Mouse (Mus musculus): ENCODE results near the gene Erg28. TPM values are rescaled to one million over a fixed set of nuclear protein-coding genes. Genes with fewer than 3 reads are reported as not detected.

Erg28 gene
- total and polyA plus RNA-seq, 3 experiments, result 55.6 to 76.3 TPM; not detected in 1

- Histone ChIP-seq H3K9me3 (replicated peaks; ENCODE audit: insufficient read depth, low read length) (no peaks in the 10 kb centered on the region), H3K27me3 (ENCODE audit: control insufficient read depth in 1 of 2, insufficient read depth in 2 of 2, low read length in 2 of 2) (no peaks in the 10 kb centered on the region), H3K36me3 (ENCODE audit: control insufficient read depth in 1 of 2, insufficient read depth in 2 of 2, low read length in 2 of 2) (no peaks in the 10 kb centered on the region), H3K27ac (ENCODE audit: control insufficient read depth, low read depth, low read length) (no peak overlapping the region), H3K4me1 (ENCODE audit: control insufficient read depth in 1 of 2, insufficient read depth in 2 of 2, low read length in 2 of 2) (no peaks in the 10 kb centered on the region), H3K9ac (ENCODE audit: control insufficient read depth, low read depth, low read length, poor library complexity, severe bottlenecking) (no peak overlapping the region), H3K79me2 (ENCODE audit: control insufficient read depth, insufficient read depth, low read length, poor library complexity) (no peaks in the 10 kb centered on the region), H3K4me3 (ENCODE audit: control insufficient read depth in 1 of 2, insufficient read depth in 1 of 2, low read depth in 2 of 2, low read length in 2 of 2) (no peak overlapping the region)
- TF ChIP-seq NRF1 (IDR thresholded peaks at IDR 0.05; ENCODE audit: insufficient read depth, low read depth, low read length, poor library complexity, severe bottlenecking) (no peak), CHD2 (IDR thresholded peaks at IDR 0.05; ENCODE audit: low read length) (no peak), USF2 (IDR thresholded peaks at IDR 0.05; ENCODE audit: borderline replicate concordance in 1 of 2, insufficient read depth in 1 of 2, low read depth in 1 of 2, low read length in 2 of 2) (no peak), HCFC1 (IDR thresholded peaks at IDR 0.05; ENCODE audit: low read depth, low read length) (no peak)
- no peak for DNase-seq (ENCODE audit: low read depth, low spot score)
Measured at GRCm38 (mm10) chr12:85811676-85812075, 12.7 kb downstream of the Erg28 start.

GRCm38 (mm10) chr12:85810959-85811358 is 13.4 kb downstream of the Erg28 start:
- Histone ChIP-seq H3K79me2 (ENCODE audit: control insufficient read depth, insufficient read depth, low read length, poor library complexity) (no peaks in the 10 kb centered on the region), H3K9ac (ENCODE audit: control insufficient read depth, low read depth, low read length, poor library complexity, severe bottlenecking) (no peak overlapping the region), H3K36me3 (ENCODE audit: control insufficient read depth in 1 of 2, insufficient read depth in 2 of 2, low read length in 2 of 2) (no peaks in the 10 kb centered on the region), H3K27me3 (ENCODE audit: control insufficient read depth in 1 of 2, insufficient read depth in 2 of 2, low read length in 2 of 2) (no peaks in the 10 kb centered on the region), H3K4me1 (ENCODE audit: control insufficient read depth in 1 of 2, insufficient read depth in 2 of 2, low read length in 2 of 2) (no peaks in the 10 kb centered on the region), H3K4me3 (ENCODE audit: control insufficient read depth in 1 of 2, insufficient read depth in 1 of 2, low read depth in 2 of 2, low read length in 2 of 2) (no peak overlapping the region), H3K27ac (ENCODE audit: control insufficient read depth, low read depth, low read length) (no peak overlapping the region), H3K9me3 (replicated peaks; ENCODE audit: insufficient read depth, low read length) (no peaks in the 10 kb centered on the region)
- DNase-seq (ENCODE audit: low read depth, low spot score), result no peak
- TF ChIP-seq MEF2A (IDR thresholded peaks at IDR 0.05; ENCODE audit: extremely low read depth, insufficient replicate concordance, low read depth, low read length, poor library complexity, severe bottlenecking), result no peak
- TF ChIP-seq POLR2AphosphoS5 (IDR thresholded peaks at IDR 0.05; ENCODE audit: borderline replicate concordance, low read depth, low read length), result no peak
- no peak for TF ChIP-seq MYB (IDR thresholded peaks at IDR 0.05; ENCODE audit: low read depth, low read length)
- no peak for TF ChIP-seq TCF12 (IDR thresholded peaks at IDR 0.05; ENCODE audit: low read depth, low read length)
- TF ChIP-seq BHLHE40 (IDR thresholded peaks at IDR 0.05; ENCODE audit: borderline replicate concordance, low read depth, low read length), result no peak
- TF ChIP-seq NELFE (IDR thresholded peaks at IDR 0.05; ENCODE audit: low read depth, low read length), result no peak
- no peak for TF ChIP-seq GABPA (IDR thresholded peaks at IDR 0.05; ENCODE audit: low read depth, low read length)
- TF ChIP-seq HCFC1 (IDR thresholded peaks at IDR 0.05; ENCODE audit: low read depth, low read length), result no peak
- no peak for TF ChIP-seq ELF1 (IDR thresholded peaks at IDR 0.05; ENCODE audit: low read depth, low read length)

- H3K27ac ChIP-seq (ENCODE audit: control insufficient read depth, low read depth, low read length), result no peak overlapping the region
- H3K27me3 ChIP-seq (ENCODE audit: control insufficient read depth in 1 of 2, insufficient read depth in 2 of 2, low read length in 2 of 2), result no peaks in the 10 kb centered on the region
- no peaks in the 10 kb centered on the region for H3K79me2 ChIP-seq (ENCODE audit: control insufficient read depth, insufficient read depth, low read length, poor library complexity)
- no peak overlapping the region for H3K9ac ChIP-seq (ENCODE audit: control insufficient read depth, low read depth, low read length, poor library complexity, severe bottlenecking)
- DNase-seq (ENCODE audit: low read depth, low spot score), result no peak
- H3K9me3 ChIP-seq (replicated peaks; ENCODE audit: insufficient read depth, low read length), result no peaks in the 10 kb centered on the region
- H3K4me1 ChIP-seq (ENCODE audit: control insufficient read depth in 1 of 2, insufficient read depth in 2 of 2, low read length in 2 of 2), result no peaks in the 10 kb centered on the region
- no peaks in the 10 kb centered on the region for H3K36me3 ChIP-seq (ENCODE audit: control insufficient read depth in 1 of 2, insufficient read depth in 2 of 2, low read length in 2 of 2)
- no peak overlapping the region for H3K4me3 ChIP-seq (ENCODE audit: control insufficient read depth in 1 of 2, insufficient read depth in 1 of 2, low read depth in 2 of 2, low read length in 2 of 2)
- TF ChIP-seq BHLHE40 (IDR thresholded peaks at IDR 0.05; ENCODE audit: borderline replicate concordance, low read depth, low read length) (no peak), SIN3A (IDR thresholded peaks at IDR 0.05; ENCODE audit: low read length) (no peak), MAX (IDR thresholded peaks at IDR 0.05; ENCODE audit: low read length) (no peak), RCOR1 (IDR thresholded peaks at IDR 0.05; ENCODE audit: low read depth, low read length) (no peak), MAZ (IDR thresholded peaks at IDR 0.05; ENCODE audit: low read depth, low read length) (no peak), ETS1 (IDR thresholded peaks at IDR 0.05; ENCODE audit: low read depth, low read length) (no peak), ZKSCAN1 (IDR thresholded peaks at IDR 0.05; ENCODE audit: low read depth, low read length) (no peak), MXI1 (IDR thresholded peaks at IDR 0.05; ENCODE audit: low read depth, low read length) (no peak), CTCF (IDR thresholded peaks at IDR 0.05 in 2 of 3, conservative IDR thresholded peaks at IDR 0.05 in 1 of 3; ENCODE audit: control insufficient read depth in 1 of 3, insufficient read depth in 1 of 3, low read depth in 2 of 3, low read length in 3 of 3, poor library complexity in 1 of 3, severe bottlenecking in 1 of 3) (no peak), E2F4 (IDR thresholded peaks at IDR 0.05; ENCODE audit: borderline replicate concordance, low read depth, low read length) (no peak), MYC (IDR thresholded peaks at IDR 0.05; ENCODE audit: low read depth, low read length) (no peak), ZMIZ1 (IDR thresholded peaks at IDR 0.05; ENCODE audit: low read depth, low read length) (no peak), CHD2 (IDR thresholded peaks at IDR 0.05; ENCODE audit: low read length) (no peak), JUND (IDR thresholded peaks at IDR 0.05; ENCODE audit: low read depth, low read length) (no peak), TCF12 (IDR thresholded peaks at IDR 0.05; ENCODE audit: low read depth, low read length) (no peak), USF1 (IDR thresholded peaks at IDR 0.05; ENCODE audit: low read depth, low read length) (no peak), GATA1 (IDR thresholded peaks at IDR 0.05; ENCODE audit: low read depth, low read length) (no peak), HCFC1 (IDR thresholded peaks at IDR 0.05; ENCODE audit: low read depth, low read length) (no peak)
Measured at GRCm38 (mm10) chr12:85809726-85810125, 14.6 kb downstream of the Erg28 start.

All from MEL (cell line).